Mouse (Mus musculus) forebrain, postnatal 0 days (tissue): Measurements from ENCODE around the gene Ppip5k1. TPM values are rescaled to one million over a fixed set of nuclear protein-coding genes. Genes with fewer than 3 reads are reported as not detected.

Experiments
- ATAC-seq: fragments of 200-750 bp; cut with Nextera tagmentation; 2 replicates; pipeline ENCODE4 v1.8.0; 2017; ENCODE audit warnings: mild to moderate bottlenecking, moderate library complexity
- DNase-seq: peaks from one replicate; pipeline ENCODE4 v3.0.0-alpha.2; 2015
- H3K27ac ChIP-seq: fragments of 300-500 bp; sonication (generic); 2 replicates; pipeline ENCODE4 v1.5.1; 2014; ENCODE audit warnings: low read depth, mild to moderate bottlenecking, antibody characterized with exemption, low read length, moderate library complexity, mixed read lengths
- H3K27me3 ChIP-seq: fragments of 300-500 bp; sonication (generic); 2 replicates; pipeline ENCODE4 v1.6.1; 2014; ENCODE audit warnings: mild to moderate bottlenecking, low read length, mixed read lengths; ENCODE audit not compliant: insufficient read depth
- H3K36me3 ChIP-seq: fragments of 300-500 bp; sonication (generic); 2 replicates; pipeline ENCODE4 v1.6.1; 2014; ENCODE audit warnings: mild to moderate bottlenecking, moderate library complexity; ENCODE audit not compliant: insufficient read depth
- H3K4me1 ChIP-seq: fragments of 300-500 bp; sonication (generic); 2 replicates; pipeline ENCODE4 v1.6.1; 2014; ENCODE audit warnings: antibody characterized with exemption; ENCODE audit not compliant: insufficient read depth
- H3K4me2 ChIP-seq: fragments of 300-500 bp; sonication (generic); 2 replicates; pipeline ENCODE4 v1.6.1; 2014; ENCODE audit warnings: low read depth, mild to moderate bottlenecking, moderate library complexity
- H3K4me3 ChIP-seq: fragments of 300-500 bp; sonication (generic); 2 replicates; pipeline ENCODE4 v1.5.1; 2014; ENCODE audit warnings: low read depth, low read length, mixed read lengths
- H3K9ac ChIP-seq: fragments of 300-500 bp; sonication (generic); 2 replicates; pipeline ENCODE4 v1.6.1; 2014; ENCODE audit warnings: mild to moderate bottlenecking
- H3K9me3 ChIP-seq: fragments of 300-500 bp; sonication (generic); 2 replicates; pipeline ENCODE4 v1.6.1; 2016; ENCODE audit warnings: low read length
- CTCF ChIP-seq: sonication (generic); IDR thresholded peaks from 2 replicates; pipeline ENCODE4 v1.5.1; 2016; ENCODE audit warnings: antibody characterized with exemption, control low read depth, low read depth
- WGBS: fragments of 180-500 bp; shearing (Covaris S2); extraction: QIAGEN DNeasy Blood & Tissue Kit; methylation state at CpG from one replicate; pipeline ENCODE4 v1.1.7; 2014; 5-methylcytosine and 5-hydroxymethylcytosine counted together
- polyA plus RNA-seq: library from polyadenylated mRNA; unstranded; fragments of >200 nt; fragmentation: Nextera tagmentation; extraction: Ambion mirVana; gene quantifications from 2 replicates; pipeline ENCODE4 v1.2.1, GENCODE M21; 2015
- total RNA-seq: library from RNA; depleted of rRNA; stranded (reverse); fragments of >200 nt; gene quantifications from 2 replicates; pipeline ENCODE4 v1.2.3, GENCODE M21; 2014

The Ppip5k1 gene
- total and polyA plus RNA-seq, 2 experiments from 2014 or later: 12.4 to 13.6 TPM

DNA sequence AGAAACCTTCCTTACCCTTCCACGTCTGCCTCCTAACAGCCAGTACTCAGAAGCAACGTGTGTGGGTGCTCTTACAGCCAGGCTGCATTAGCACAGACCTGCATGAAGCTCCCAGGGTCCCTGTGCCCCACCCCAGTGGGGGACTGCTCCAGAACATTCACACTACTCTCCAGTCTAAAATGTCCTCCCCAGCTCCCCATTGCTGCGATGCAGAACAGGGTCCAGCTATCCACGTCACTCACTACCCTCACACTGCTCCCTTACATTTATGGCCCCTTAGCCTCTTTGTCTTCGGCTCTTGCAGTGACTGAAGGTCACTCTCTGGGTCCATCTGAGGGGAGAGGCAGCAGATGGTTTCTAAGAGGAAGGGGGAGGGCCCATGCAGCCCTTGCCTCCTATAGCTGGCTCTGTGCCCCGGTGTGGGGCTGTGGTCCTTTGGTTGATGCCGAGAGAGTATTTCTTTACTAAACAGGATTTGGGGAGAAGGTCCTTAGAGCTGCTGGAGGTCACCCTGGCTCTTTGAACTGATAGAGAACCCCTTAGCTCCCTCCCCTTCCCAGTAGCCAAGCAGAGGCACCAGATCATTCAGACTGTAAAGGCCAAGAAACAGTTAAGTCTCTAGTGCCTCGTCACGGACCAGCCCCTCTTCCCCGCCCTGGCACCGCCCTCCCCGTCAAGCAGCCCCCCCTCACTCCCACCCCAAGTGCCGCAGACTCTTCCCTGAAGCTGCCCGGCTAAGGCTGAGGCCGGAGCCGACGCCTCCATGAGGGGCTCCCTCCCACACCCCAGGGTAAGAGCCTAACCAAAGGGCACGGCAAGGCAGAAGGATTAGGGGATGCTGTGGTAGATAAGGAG is 60.2 kb downstream of the Ppip5k1 start:
- Histone ChIP-seq H3K36me3 (peaks cover 13% of the 10 kb centered on the region), H3K4me3 (peak overlapping the region; percentile 67), H3K27me3 (no peaks in the 10 kb centered on the region), H3K9me3 (no peaks in the 10 kb centered on the region), H3K4me2 (peak overlapping the region; percentile 88), H3K4me1 (peaks cover 24% of the 10 kb centered on the region), H3K9ac (peak overlapping the region; percentile 62), H3K27ac (peak overlapping the region; percentile 79)
- ATAC-seq: peak; percentile 89
- DNase-seq: peak; percentile 81
- WGBS: under 1% methylated on average over 18 of the region's 18 CpGs
- no peak for TF ChIP-seq CTCF

DNA sequence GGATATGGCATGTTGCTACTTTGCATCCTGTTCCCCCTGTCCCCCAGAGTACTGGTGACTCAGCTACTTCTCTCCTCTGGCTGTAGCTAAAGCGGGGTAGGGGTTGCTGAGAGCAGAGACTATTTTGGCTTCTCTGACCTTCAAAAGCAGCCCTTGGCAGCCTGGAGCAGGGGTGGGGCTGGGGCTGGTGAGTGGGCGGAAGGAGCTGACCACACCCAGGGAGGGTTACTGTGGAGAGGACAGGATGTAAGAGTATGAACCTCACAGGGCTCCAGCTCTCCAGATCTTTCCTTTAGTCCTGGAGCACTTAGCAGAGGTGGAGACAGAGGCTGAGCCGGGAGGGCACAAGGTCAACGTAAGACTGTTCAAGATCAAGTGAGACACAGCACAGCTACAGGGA is 61.0 kb downstream of the Ppip5k1 start:
- peaks cover 24% of the 10 kb centered on the region for H3K4me1 ChIP-seq
- 45% methylated on average over 4 of the region's 4 CpGs for WGBS
- 0 out of 2 replicates have a peak overlapping the region, but pooled peaks have one; percentile 79 for H3K27ac ChIP-seq
- ATAC-seq (no peak), DNase-seq (no peak)
- H3K27me3 ChIP-seq: no peaks in the 10 kb centered on the region
- H3K4me3 ChIP-seq: peak overlapping the region; percentile 67
- H3K9ac ChIP-seq: peak overlapping the region; percentile 62; the same call in 1 of the 2 replicates
- peak overlapping the region; percentile 88 for H3K4me2 ChIP-seq
- no peaks in the 10 kb centered on the region for H3K9me3 ChIP-seq
- peaks cover 5% of the 10 kb centered on the region for H3K36me3 ChIP-seq
- no peak for TF ChIP-seq CTCF

DNA sequence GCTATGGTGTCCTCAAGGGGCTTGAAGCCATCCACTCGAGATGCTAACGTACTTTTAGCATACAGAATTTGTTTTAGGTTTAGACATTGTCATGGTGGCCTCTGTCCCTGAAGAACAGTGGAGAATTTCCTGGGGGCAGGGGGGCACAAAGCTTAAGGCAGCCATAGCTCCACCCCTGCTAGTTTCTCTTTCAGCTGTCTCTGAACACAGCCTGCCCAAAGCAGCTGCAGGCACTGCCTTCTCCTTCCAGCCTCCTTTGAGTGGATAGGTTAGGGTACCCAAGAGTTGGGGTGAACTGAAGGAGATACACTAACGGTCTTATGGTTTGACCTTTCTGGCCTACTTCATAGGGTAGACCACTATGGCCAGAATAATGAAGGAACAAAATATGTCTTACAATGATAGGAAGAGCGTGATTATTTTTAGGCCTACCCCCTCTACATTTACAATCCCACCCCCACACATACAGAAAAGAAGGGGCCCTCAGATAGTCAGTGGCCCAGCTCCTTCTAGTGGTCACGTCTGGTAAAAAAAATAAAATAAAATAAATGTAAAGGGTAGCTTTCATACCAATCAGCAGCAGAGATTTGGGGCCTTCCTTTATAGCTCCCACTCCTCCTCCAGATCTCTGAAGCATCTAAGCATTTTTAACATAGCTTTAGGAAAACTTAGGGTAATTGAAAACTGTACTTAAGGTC is 62.7 kb downstream of the Ppip5k1 start:
- WGBS: 66% methylated on average over 5 of the region's 5 CpGs
- H3K36me3 ChIP-seq: no peaks in the 10 kb centered on the region
- no peak overlapping the region for H3K4me2 ChIP-seq
- H3K9me3 ChIP-seq: no peaks in the 10 kb centered on the region
- H3K9ac ChIP-seq: no peak overlapping the region
- H3K4me3 ChIP-seq: no peak overlapping the region
- ATAC-seq (no peak), DNase-seq (no peak)
- peaks cover 25% of the 10 kb centered on the region for H3K4me1 ChIP-seq
- no peak overlapping the region for H3K27ac ChIP-seq
- TF ChIP-seq CTCF: 0 out of 2 replicates have a peak, but pooled peaks have one; percentile 36
- no peaks in the 10 kb centered on the region for H3K27me3 ChIP-seq

- peak overlapping the region; percentile 54 for H3K9ac ChIP-seq
- no peaks in the 10 kb centered on the region for H3K36me3 ChIP-seq
- ATAC-seq (peak; percentile 55), DNase-seq (peak; percentile 27)
- H3K27me3 ChIP-seq: no peaks in the 10 kb centered on the region
- peaks cover 18% of the 10 kb centered on the region for H3K4me1 ChIP-seq
- H3K27ac ChIP-seq: peak overlapping the region; percentile 72
- no peaks in the 10 kb centered on the region for H3K9me3 ChIP-seq
- peak overlapping the region; percentile 80 for H3K4me2 ChIP-seq
- WGBS: 2% methylated on average over 36 of the region's 36 CpGs
- H3K4me3 ChIP-seq: peak overlapping the region; percentile 62
- peak; percentile 54 for TF ChIP-seq CTCF
Measured at GRCm38 (mm10) chr2:121289730-121290540, 65.3 kb downstream of the Ppip5k1 start.

DNA sequence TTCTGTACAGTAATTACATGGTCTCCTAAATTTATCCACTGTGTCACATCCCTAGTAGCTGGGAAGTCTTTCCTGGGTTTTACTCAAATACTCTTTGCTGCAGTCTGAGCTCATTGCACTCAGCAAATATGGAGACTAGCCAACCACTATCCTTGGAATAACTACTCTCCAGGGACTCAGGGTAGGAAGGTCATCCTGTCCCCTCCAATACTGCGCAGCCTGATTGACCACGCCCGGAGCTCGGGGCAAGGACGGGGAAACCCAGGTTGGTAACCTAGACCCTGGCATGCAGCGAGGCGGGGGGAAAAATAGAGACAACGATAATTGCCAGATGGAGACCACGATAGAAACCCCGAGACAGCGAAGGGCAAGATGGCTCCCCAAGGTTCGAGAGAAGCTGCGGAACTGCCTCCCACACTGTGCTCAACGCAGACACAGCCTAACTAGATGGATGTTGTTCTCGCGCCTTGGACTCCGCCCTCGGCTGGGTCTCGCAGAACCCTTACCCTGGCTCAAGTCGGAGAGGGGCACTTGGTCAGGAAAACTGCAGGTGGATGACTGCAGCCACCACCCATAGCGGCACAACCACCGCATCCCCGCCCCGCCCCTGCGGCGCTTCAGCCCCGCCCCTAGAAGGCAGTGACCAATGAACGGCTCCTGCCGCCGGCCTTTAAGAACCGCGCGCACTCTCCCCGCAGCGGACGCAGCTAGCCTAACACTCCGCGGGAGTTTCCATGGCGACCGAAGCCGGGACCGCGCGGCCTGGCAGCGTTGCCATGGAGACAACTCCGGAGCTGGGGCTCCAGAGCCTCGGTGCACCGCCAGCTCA is 66.1 kb downstream of the Ppip5k1 start, which contains the start of gene Map1a:
TSS of gene Map1a (plus strand) at position 700 of the 829 bp plus-strand sequence.
- peak; percentile 98 for ATAC-seq
- Histone ChIP-seq H3K9me3 (no peaks in the 10 kb centered on the region), H3K9ac (peak within 1 kb of the TSS; percentile 54), H3K27ac (peak within 1 kb of the TSS; percentile 72), H3K4me1 (peaks cover 10% of the 10 kb centered on the region; the same call in 1 of the 2 replicates), H3K4me2 (peak within 1 kb of the TSS; percentile 80), H3K36me3 (no peaks in the 10 kb centered on the region), H3K27me3 (no peaks in the 10 kb centered on the region), H3K4me3 (peak within 1 kb of the TSS; percentile 62)
- peak; percentile 24 for TF ChIP-seq CTCF
- WGBS: 4% methylated on average over 48 of the region's 48 CpGs
- DNase-seq: peak; percentile 98

DNA sequence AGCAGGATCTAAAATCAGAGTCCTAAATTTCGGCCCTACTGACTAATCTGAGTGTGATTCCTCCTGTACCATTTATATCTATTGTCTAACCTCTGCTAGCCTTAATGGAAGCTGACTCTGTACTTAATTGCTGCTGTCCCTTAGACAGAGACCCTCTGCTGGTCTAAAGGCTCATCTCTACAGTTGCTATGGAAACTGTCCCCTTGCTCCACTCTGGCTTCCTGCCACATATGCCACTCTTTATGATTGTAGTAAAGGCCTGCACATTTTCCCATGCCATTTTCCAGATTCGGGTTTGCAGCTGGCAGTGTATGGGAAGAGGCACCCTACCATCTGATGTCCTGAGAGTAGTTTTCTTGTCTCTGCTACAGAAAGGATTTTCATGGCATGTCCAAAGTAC is 67.3 kb downstream of the Ppip5k1 start:
- Histone ChIP-seq H3K27me3 (no peaks in the 10 kb centered on the region), H3K4me2 (no peak overlapping the region), H3K4me1 (peaks cover 9% of the 10 kb centered on the region; the same call in 1 of the 2 replicates), H3K9me3 (no peaks in the 10 kb centered on the region), H3K4me3 (no peak overlapping the region), H3K9ac (no peak overlapping the region), H3K27ac (peak overlapping the region; percentile 72; the same call in 1 of the 2 replicates), H3K36me3 (no peaks in the 10 kb centered on the region)
- no peak for TF ChIP-seq CTCF
- 28% methylated on average over 2 of the region's 2 CpGs for WGBS
- DNase-seq (peak; percentile 39), ATAC-seq (no peak)
